Mouse (Mus musculus) stomach, embryonic 16.5 days (tissue): ENCODE measurements around the gene Syne1. TPM values are rescaled to one million over a fixed set of nuclear protein-coding genes. Genes with fewer than 3 reads are reported as not detected.

Experiments
- ATAC-seq: fragments of 200-750 bp; cut with Nextera tagmentation; 2 replicates; pipeline ENCODE4 v1.8.0; 2017; ENCODE audit warnings: moderate number of reproducible peaks, moderate TSS enrichment; ENCODE audit not compliant: insufficient read depth, low FRiP score
- H3K27ac ChIP-seq: fragments of 300-500 bp; sonication (generic); 2 replicates; pipeline ENCODE4 v1.5.1; 2014; ENCODE audit warnings: low read length
- H3K27me3 ChIP-seq: fragments of 300-500 bp; sonication (generic); 2 replicates; pipeline ENCODE4 v1.6.1; 2014; ENCODE audit warnings: low read length, control low read depth, mixed read lengths; ENCODE audit not compliant: control insufficient read depth, insufficient read depth
- H3K36me3 ChIP-seq: fragments of 300-500 bp; sonication (generic); 2 replicates; pipeline ENCODE4 v1.6.1; 2014; ENCODE audit warnings: low read length; ENCODE audit not compliant: control insufficient read depth, insufficient read depth
- H3K4me1 ChIP-seq: fragments of 300-500 bp; sonication (generic); 2 replicates; pipeline ENCODE4 v1.6.1; 2014; ENCODE audit warnings: low read length, control low read depth, mixed read lengths; ENCODE audit not compliant: control insufficient read depth, insufficient read depth
- H3K4me2 ChIP-seq: fragments of 300-500 bp; sonication (generic); 2 replicates; pipeline ENCODE4 v1.6.1; 2014; ENCODE audit warnings: low read depth, low read length, mixed read lengths
- H3K4me3 ChIP-seq: fragments of 300-500 bp; sonication (generic); replicated peaks from 2 replicates; pipeline ENCODE4 v1.5.1; 2014; ENCODE audit warnings: mild to moderate bottlenecking, low read length
- H3K9ac ChIP-seq: fragments of 300-500 bp; sonication (generic); 2 replicates; pipeline ENCODE4 v1.6.1; 2014; ENCODE audit warnings: low read length
- H3K9me3 ChIP-seq: fragments of 300-500 bp; sonication (generic); replicated peaks from 2 replicates; pipeline ENCODE4 v1.6.1; 2016; ENCODE audit warnings: low read length, control low read depth; ENCODE audit not compliant: control insufficient read depth
- WGBS: fragments of 180-500 bp; shearing (Covaris S2); extraction: QIAGEN DNeasy Blood & Tissue Kit; methylation state at CpG from one replicate; pipeline ENCODE4 v1.1.7; 2014; 5-methylcytosine and 5-hydroxymethylcytosine counted together
- polyA plus RNA-seq: library from polyadenylated mRNA; unstranded; fragments of >200 nt; fragmentation: Nextera tagmentation; extraction: Ambion mirVana; gene quantifications from 2 replicates; pipeline ENCODE4 v1.2.1, GENCODE M21; 2015

The Syne1 gene
- polyA plus RNA-seq, 1 experiment from 2014 or later: 9.4 TPM

DNA sequence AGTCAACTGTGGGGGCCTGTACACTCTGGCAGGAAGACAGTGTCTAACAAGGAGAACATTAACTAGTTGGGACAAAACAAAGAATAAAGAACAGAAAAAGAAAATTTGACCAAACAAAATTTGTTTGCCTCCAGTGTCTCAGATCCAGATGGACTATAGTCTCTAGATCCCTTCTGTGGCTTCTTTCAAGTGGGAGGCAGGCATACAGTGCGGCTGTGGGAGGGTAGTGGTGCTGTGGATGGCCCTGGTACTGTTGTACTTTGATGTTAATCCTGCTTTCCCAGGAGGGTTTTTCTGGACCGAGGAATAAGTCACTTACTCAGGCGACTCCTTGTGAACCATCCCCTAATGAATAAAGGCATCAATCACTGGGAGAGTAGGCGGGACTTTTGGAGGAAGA is 314.4 kb downstream of the Syne1 start:
- no peak overlapping the region for H3K27ac ChIP-seq
- no peak for ATAC-seq
- WGBS: 58% methylated on average over 4 of the region's 4 CpGs
- no peak overlapping the region for H3K9ac ChIP-seq
- peaks cover 6% of the 10 kb centered on the region; the same call in 1 of the 2 replicates for H3K36me3 ChIP-seq
- H3K4me1 ChIP-seq: no peaks in the 10 kb centered on the region
- H3K9me3 ChIP-seq: no peaks in the 10 kb centered on the region
- H3K4me2 ChIP-seq: no peak overlapping the region
- H3K27me3 ChIP-seq: no peaks in the 10 kb centered on the region
- no peak overlapping the region for H3K4me3 ChIP-seq

GRCm38 (mm10) chr10:5236171-5236570 is 315.1 kb downstream of the Syne1 start:
- no peak for ATAC-seq
- H3K4me3 ChIP-seq: no peak overlapping the region
- no peak overlapping the region for H3K9ac ChIP-seq
- H3K9me3 ChIP-seq: no peaks in the 10 kb centered on the region
- H3K4me2 ChIP-seq: no peak overlapping the region
- H3K4me1 ChIP-seq: no peaks in the 10 kb centered on the region
- 79% methylated on average over 3 of the region's 3 CpGs for WGBS
- no peaks in the 10 kb centered on the region for H3K27me3 ChIP-seq
- peaks cover 6% of the 10 kb centered on the region; the same call in 1 of the 2 replicates for H3K36me3 ChIP-seq
- H3K27ac ChIP-seq: no peak overlapping the region

- Histone ChIP-seq H3K27ac (peak overlapping the region; percentile 54), H3K4me2 (no peak overlapping the region), H3K27me3 (no peaks in the 10 kb centered on the region), H3K9ac (no peak overlapping the region), H3K4me3 (no peak overlapping the region), H3K9me3 (no peaks in the 10 kb centered on the region), H3K4me1 (no peaks in the 10 kb centered on the region), H3K36me3 (peaks cover 6% of the 10 kb centered on the region; the same call in 1 of the 2 replicates)
- 64% methylated on average over 9 of the region's 9 CpGs for WGBS
- no peak for ATAC-seq
Measured at GRCm38 (mm10) chr10:5234721-5235501, 316.4 kb downstream of the Syne1 start.

DNA sequence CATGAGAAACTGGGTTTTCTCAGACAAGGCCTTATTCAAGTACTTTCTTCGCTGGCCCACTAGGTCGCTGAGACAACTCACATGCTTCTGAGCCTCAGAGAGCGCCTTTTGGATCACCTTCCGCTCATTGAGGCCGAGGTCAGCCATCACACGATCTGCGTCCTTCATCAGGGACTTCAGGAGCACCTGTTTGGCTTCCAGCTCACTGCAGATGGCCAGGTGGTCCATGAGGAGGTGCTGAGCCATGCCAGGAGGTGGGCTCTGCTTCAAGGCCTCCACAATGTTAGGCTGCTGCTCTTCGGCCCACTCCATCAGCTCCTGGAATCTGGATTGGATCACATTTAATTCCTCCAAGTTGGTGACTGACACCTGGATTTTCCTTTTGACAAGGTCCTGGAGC is 322.2 kb downstream of the Syne1 start:
- no peak for ATAC-seq
- Histone ChIP-seq H3K27me3 (no peaks in the 10 kb centered on the region), H3K9ac (no peak overlapping the region), H3K4me2 (no peak overlapping the region), H3K9me3 (no peaks in the 10 kb centered on the region), H3K4me1 (no peaks in the 10 kb centered on the region), H3K27ac (no peak overlapping the region), H3K36me3 (no peaks in the 10 kb centered on the region; the same call in 1 of the 2 replicates), H3K4me3 (no peak overlapping the region)
- WGBS: 93% methylated on average over 8 of the region's 8 CpGs

DNA sequence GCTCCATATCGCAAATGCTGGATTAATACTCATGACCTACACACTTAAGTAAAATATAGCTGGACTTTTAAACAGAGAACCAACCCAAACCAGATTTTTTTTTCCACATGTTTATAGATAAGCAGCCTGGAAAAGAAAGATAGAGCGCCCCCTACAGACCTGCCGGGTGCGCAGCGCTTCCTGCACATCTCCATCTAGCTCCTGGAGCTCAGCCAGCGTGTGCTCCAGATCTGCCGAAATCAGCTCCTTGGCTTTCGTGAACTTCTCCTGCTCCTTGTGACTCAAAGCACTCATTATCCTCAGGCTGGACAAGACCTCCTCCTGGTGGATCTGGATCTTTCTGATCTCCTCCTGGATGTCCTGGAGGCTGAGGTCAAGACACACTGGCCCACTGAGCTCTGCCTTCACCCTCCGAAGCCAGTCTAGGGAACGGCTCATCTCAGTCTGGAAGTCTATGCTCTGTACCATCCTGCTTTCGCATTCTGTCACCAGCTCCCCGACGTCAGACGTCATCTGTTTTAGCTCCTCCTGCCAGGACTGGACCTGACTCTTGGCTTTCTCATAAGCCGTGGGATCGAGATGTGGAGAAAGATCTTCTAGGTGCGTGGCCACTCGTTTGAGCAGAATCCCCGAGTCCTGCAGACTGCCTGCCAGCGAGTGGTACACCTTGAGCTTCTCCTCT is 323.7 kb downstream of the Syne1 start:
- Histone ChIP-seq H3K4me1 (no peaks in the 10 kb centered on the region), H3K4me2 (no peak overlapping the region), H3K9me3 (no peaks in the 10 kb centered on the region), H3K27me3 (no peaks in the 10 kb centered on the region), H3K9ac (no peak overlapping the region), H3K36me3 (no peaks in the 10 kb centered on the region), H3K4me3 (no peak overlapping the region), H3K27ac (no peak overlapping the region)
- ATAC-seq: no peak
- 79% methylated on average over 20 of the region's 20 CpGs for WGBS

GRCm38 (mm10) chr10:5215943-5216342 is 335.3 kb downstream of the Syne1 start:
- Histone ChIP-seq H3K27me3 (no peaks in the 10 kb centered on the region), H3K4me2 (no peak overlapping the region), H3K9ac (no peak overlapping the region), H3K4me1 (no peaks in the 10 kb centered on the region), H3K27ac (no peak overlapping the region), H3K9me3 (no peaks in the 10 kb centered on the region), H3K4me3 (no peak overlapping the region), H3K36me3 (peaks cover 7% of the 10 kb centered on the region; the same call in 1 of the 2 replicates)
- WGBS: 70% methylated on average over 1 of the region's 1 CpGs
- no peak for ATAC-seq

GRCm38 (mm10) chr10:5207905-5208641 is 343.2 kb downstream of the Syne1 start:
- no peaks in the 10 kb centered on the region for H3K4me1 ChIP-seq
- 0 out of 2 replicates have a peak, but pooled peaks cover 4% of the 10 kb centered on the region for H3K36me3 ChIP-seq
- peak overlapping the region; percentile 10; the same call in 1 of the 2 replicates for H3K27ac ChIP-seq
- H3K4me2 ChIP-seq: no peak overlapping the region
- no peaks in the 10 kb centered on the region for H3K9me3 ChIP-seq
- no peak overlapping the region for H3K4me3 ChIP-seq
- no peak overlapping the region for H3K9ac ChIP-seq
- ATAC-seq: peak; percentile 81
- WGBS: 21% methylated on average over 7 of the region's 7 CpGs
- H3K27me3 ChIP-seq: no peaks in the 10 kb centered on the region

GRCm38 (mm10) chr10:5205977-5206376 is 345.3 kb downstream of the Syne1 start:
- no peaks in the 10 kb centered on the region for H3K27me3 ChIP-seq
- no peak overlapping the region for H3K4me2 ChIP-seq
- no peak overlapping the region for H3K4me3 ChIP-seq
- H3K27ac ChIP-seq: no peak overlapping the region
- no peaks in the 10 kb centered on the region for H3K4me1 ChIP-seq
- no peak for ATAC-seq
- 90% methylated on average over 3 of the region's 3 CpGs for WGBS
- H3K9ac ChIP-seq: no peak overlapping the region
- H3K36me3 ChIP-seq: 0 out of 2 replicates have a peak, but pooled peaks cover 4% of the 10 kb centered on the region
- H3K9me3 ChIP-seq: no peaks in the 10 kb centered on the region

DNA sequence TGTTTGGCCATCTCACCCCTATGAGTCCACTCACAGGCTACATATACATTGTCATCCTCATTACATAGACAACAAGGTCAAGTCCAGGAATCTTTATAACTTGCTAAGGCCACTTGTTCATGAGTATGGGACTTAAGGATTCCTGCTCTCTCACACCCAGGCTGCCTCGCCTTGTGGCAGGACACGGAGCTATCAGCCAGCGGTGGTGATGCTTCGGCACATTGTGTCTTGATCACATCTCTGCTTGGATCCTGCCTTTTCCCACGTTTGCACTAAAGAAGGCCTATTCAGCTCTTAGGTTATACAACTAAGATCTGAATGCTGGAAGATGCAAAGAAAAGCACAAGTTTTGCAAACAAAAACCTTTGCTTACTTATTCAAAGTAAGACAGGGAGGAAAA is 345.7 kb downstream of the Syne1 start:
- no peaks in the 10 kb centered on the region for H3K27me3 ChIP-seq
- no peak overlapping the region for H3K9ac ChIP-seq
- H3K36me3 ChIP-seq: 0 out of 2 replicates have a peak, but pooled peaks cover 4% of the 10 kb centered on the region
- no peak overlapping the region for H3K4me3 ChIP-seq
- 90% methylated on average over 5 of the region's 5 CpGs for WGBS
- no peaks in the 10 kb centered on the region for H3K9me3 ChIP-seq
- H3K4me1 ChIP-seq: no peaks in the 10 kb centered on the region
- ATAC-seq: no peak
- no peak overlapping the region for H3K27ac ChIP-seq
- no peak overlapping the region for H3K4me2 ChIP-seq
